Mouse (Mus musculus) neutrophil, adult 59 days (primary cell): Measurements from ENCODE around the gene Rerg. TPM values are rescaled to one million over a fixed set of nuclear protein-coding genes. Genes with fewer than 3 reads are reported as not detected.

Experiments
- total RNA-seq, 2 experiments: library from RNA; stranded (reverse); gene quantifications; 1 replicate in 1 of 2; 2 replicates in 1 of 2; pipeline ENCODE4 v1.2.4; 2023

Rerg gene
- not detected for total RNA-seq

GRCm38 (mm10) chr6:137170226-137170625 is at the start of gene Rerg:
Rerg (minus strand) TSS chr6:137170497.

Other genes starting within 250 kb of the Rerg start
- gene Erp27, start 248.3 kb downstream of the Rerg start, total RNA-seq: 1 to 10 TPM; 4.8 to 5.0 TPM
- gene Pde6h, start 246.7 kb downstream of the Rerg start, total RNA-seq: under 1 TPM in 1 of 2 experiments, not detected in 1; 0.07 TPM
- 1,000 to 10,000 TPM; 2,191 to 2,276 TPM for gene Arhgdib, start 228.6 kb downstream of the Rerg start, total RNA-seq
- gene Ptpro, start 81.8 kb upstream of the Rerg start, total RNA-seq: 10 to 100 TPM; 56.6 to 84.7 TPM